Mouse (Mus musculus) gastrocnemius, adult 2 months (tissue): ENCODE measurements at regions not wholly inside any gene's neighbourhood (a gene's known extent, or its start where the extent isn't known, plus 50 kb on each side); places are given as distances from the start of the nearest gene placed in this dataset.

ENCODE experiments used
- DNase-seq: peaks from one replicate; pipeline ENCODE4 v3.0.0; 2022
- H3K27ac ChIP-seq: fragments of 200-600 bp; 2 replicates; pipeline ENCODE4 v1.8.1; 2022; ENCODE audit warnings: mild to moderate bottlenecking
- H3K4me3 ChIP-seq: fragments of 200-600 bp; 2 replicates; pipeline ENCODE4 v1.8.1; 2022; ENCODE audit warnings: mild to moderate bottlenecking, moderate library complexity
- CTCF ChIP-seq: fragments of 200-600 bp; IDR thresholded peaks from 2 replicates; pipeline ENCODE4 v1.8.1; 2022; ENCODE audit warnings: antibody characterized with exemption, mild to moderate bottlenecking, moderate library complexity
- intact Hi-C: fragments of 180-260 bp; cut with DNase I; formaldehyde crosslinking; loops from one replicate; pipeline ENCODE4 v1.15.1; 2025

GRCm38 (mm10) chr5:97203646-97204045 is 92.2 kb upstream of the Paqr3 start:
- no peak overlapping the region for H3K4me3 ChIP-seq
- H3K27ac ChIP-seq = no peak overlapping the region
- TF ChIP-seq CTCF = no peak
- intact Hi-C loops = no loop called here
- DNase-seq = no peak

- DNase-seq = no peak
- TF ChIP-seq CTCF = no peak
- intact Hi-C loops = no loop called here
- no peak overlapping the region for H3K27ac ChIP-seq
- H3K4me3 ChIP-seq = no peak overlapping the region
These were observed 91.2 kb upstream of the Paqr3 start for GRCm38 (mm10) chr5:97202557-97202956.

- H3K27ac ChIP-seq = no peak overlapping the region
- intact Hi-C loops = no loop called here
- TF ChIP-seq CTCF = no peak
- no peak overlapping the region for H3K4me3 ChIP-seq
- no peak for DNase-seq
These were observed 89.3 kb upstream of the Paqr3 start for GRCm38 (mm10) chr5:97200655-97201054.

GRCm38 (mm10) chr5:97195281-97195660 is 83.9 kb upstream of the Paqr3 start:
- no peak overlapping the region for H3K4me3 ChIP-seq
- TF ChIP-seq CTCF = no peak
- intact Hi-C loops = no loop called here
- H3K27ac ChIP-seq = no peak overlapping the region
- no peak for DNase-seq

GRCm38 (mm10) chr5:97194656-97195280 is 83.4 kb upstream of the Paqr3 start:
- intact Hi-C loops = no loop called here
- no peak for DNase-seq
- no peak overlapping the region for H3K4me3 ChIP-seq
- no peak for TF ChIP-seq CTCF
- H3K27ac ChIP-seq = no peak overlapping the region

GRCm38 (mm10) chr5:97192656-97193055 is 81.3 kb upstream of the Paqr3 start:
- intact Hi-C loops = no loop called here

GRCm38 (mm10) chr5:97190695-97191094 is 79.3 kb upstream of the Paqr3 start:
- no peak for DNase-seq
- no peak for TF ChIP-seq CTCF
- Histone ChIP-seq H3K27ac (no peak overlapping the region), H3K4me3 (no peak overlapping the region)
- intact Hi-C loops = no loop called here

More at GRCm38 (mm10) chr5:97192656-97193055, 81.3 kb upstream of the Paqr3 start:
- no peak for DNase-seq
- no peak overlapping the region for H3K27ac ChIP-seq
- no peak overlapping the region for H3K4me3 ChIP-seq
- no peak for TF ChIP-seq CTCF

- TF ChIP-seq CTCF = no peak
- Histone ChIP-seq H3K4me3 (no peak overlapping the region), H3K27ac (no peak overlapping the region)
- intact Hi-C loops = no loop called here
- DNase-seq = no peak
These were observed 73.1 kb upstream of the Paqr3 start for GRCm38 (mm10) chr5:97184512-97184911.

- no peak for TF ChIP-seq CTCF
- intact Hi-C loops = no loop called here
- H3K27ac ChIP-seq = no peak overlapping the region
These were observed 69.9 kb upstream of the Paqr3 start for GRCm38 (mm10) chr5:97181249-97181648.

GRCm38 (mm10) chr5:97174446-97174845 is 63.0 kb upstream of the Paqr3 start:
- no peak for DNase-seq
- no peak overlapping the region for H3K27ac ChIP-seq
- intact Hi-C loops = no loop called here
- no peak overlapping the region for H3K4me3 ChIP-seq
- TF ChIP-seq CTCF = no peak

More at GRCm38 (mm10) chr5:97181249-97181648, 69.9 kb upstream of the Paqr3 start:
- no peak for DNase-seq
- H3K4me3 ChIP-seq = no peak overlapping the region

- DNase-seq = no peak
- intact Hi-C loops = no loop called here
These were observed 56.2 kb upstream of the Paqr3 start for GRCm38 (mm10) chr5:97167401-97168249.

GRCm38 (mm10) chr5:97166128-97166883 is 54.9 kb upstream of the Paqr3 start:
- Histone ChIP-seq H3K27ac (no peak overlapping the region), H3K4me3 (no peak overlapping the region)
- DNase-seq = no peak
- no peak for TF ChIP-seq CTCF
- intact Hi-C loops = no loop called here

More at GRCm38 (mm10) chr5:97167401-97168249, 56.2 kb upstream of the Paqr3 start:
- no peak for TF ChIP-seq CTCF
- Histone ChIP-seq H3K27ac (no peak overlapping the region), H3K4me3 (no peak overlapping the region)
